Mouse (Mus musculus) heart, adult 8-10 months (tissue): ENCODE results near the gene Scfd2. TPM values are rescaled to one million over a fixed set of nuclear protein-coding genes. Genes with fewer than 3 reads are reported as not detected.

Experiments used
- DNase-seq: peaks from one replicate; pipeline ENCODE4 v3.0.0; 2022; ENCODE audit warnings: low spot score
- total RNA-seq, 4 experiments: library from RNA; stranded (reverse); gene quantifications; 2 replicates each; pipeline ENCODE4 v1.2.4; 2022

The Scfd2 gene
- total RNA-seq, 4 experiments from 2014 or later = 9.9 to 18.2 (median 12.5) TPM

DNA sequence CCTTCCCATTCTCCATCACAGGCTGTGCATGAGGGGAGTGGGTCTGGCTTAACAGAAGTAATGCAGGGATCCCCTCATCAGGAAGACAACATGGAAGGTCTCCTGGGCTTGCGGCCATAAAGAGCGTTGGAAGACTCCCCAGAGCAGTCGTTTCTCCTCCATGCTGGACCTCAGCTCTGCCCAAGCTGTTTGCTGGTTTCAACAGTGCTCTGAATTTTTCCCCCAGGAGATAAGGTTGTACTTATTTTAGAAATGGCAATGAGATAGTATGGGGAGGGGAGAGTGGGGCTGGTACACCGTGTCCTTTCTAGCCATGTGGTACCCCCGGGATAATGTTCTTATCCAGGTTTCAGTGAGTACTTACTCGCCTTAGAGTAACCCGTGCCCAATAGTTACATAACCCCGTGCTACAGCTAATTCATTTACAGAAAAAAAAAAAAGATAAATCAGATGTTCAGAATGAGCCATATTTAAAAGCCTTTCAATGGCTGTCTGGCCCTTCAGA lies 285.9 kb downstream of the Scfd2 start:
- DNase-seq = peak; percentile 36

DNA sequence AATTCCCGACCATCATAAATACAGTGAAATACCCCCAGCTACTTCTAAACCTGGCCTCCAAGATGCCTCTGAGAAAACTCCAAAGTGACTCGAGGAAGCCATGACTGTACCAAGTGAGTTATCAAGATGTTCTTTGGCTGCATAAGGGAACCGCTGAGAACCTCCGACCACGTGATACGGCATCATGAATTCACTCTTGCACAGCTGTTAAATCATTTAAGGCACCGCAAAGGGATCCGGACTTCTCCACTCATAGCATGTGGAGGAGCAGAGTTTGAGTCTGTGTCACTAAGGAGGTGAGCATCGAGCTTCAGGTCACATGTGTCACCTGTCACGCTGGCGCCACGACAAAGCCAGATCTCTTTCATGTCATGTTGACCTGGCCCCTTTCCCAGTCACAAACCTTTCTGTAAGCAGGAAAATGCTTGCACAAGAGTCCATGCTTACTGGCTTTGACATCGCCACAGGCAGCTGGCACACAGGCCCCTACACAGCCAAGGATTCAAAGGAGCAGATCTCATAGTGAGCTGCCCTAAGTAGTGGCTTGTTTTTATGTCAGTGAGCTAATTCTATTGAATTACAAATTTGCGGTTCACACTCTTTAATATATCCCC lies 287.0 kb downstream of the Scfd2 start:
- no peak for DNase-seq

DNA sequence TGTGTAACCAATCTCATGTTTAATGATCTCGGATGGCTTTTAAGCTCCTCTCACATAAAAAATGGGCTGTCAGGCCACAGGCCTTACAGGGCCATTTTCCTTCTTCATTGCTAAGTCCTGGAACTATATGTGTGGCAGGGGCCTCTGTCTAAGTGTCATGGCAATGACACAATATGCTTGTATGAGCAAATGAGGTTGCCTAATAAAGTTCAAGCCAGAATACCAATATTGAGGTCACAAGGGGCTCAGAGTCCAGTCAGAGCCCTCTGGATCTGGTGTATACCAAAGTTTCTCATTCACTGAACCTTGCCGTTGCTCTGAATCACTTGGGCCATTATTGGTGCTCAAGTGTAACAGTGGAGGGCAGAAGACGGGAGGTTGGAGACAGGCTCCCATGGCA lies 288.9 kb downstream of the Scfd2 start:
- no peak for DNase-seq

DNA sequence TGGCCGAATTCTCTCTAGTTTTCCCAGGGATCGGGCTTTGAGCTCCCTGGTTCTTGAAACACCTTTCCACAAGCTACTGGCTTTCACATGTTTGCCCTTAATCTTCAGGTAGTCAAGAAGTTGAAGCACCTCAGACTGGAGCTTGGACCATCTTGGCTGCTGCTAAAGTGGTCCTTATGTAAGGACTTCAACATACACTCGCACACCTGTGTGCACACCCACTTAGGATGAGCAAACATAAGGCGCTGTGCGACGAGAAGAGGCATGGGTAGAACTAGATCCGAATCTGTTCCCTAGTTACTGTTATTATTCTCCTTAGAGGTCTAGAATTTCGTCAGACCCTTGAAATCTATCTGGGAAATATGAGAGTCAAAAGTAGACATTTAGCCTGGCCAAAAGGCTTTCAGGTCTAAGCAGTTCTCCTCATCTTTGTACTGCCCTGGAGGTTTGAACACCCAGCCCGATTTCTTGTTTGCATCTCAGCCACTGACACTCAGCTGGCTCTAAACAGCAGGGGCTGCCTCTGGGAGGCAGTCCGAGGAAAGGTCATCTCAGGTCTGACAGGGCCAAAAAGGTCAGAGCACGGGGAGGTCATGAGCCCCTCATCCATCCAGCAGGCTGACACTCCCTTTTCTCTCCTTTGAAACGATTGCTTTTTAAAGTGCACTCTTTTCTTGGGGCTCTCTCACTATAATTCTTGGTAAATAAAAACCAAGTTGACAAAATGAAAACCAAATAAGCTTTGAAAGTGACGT lies 290.5 kb downstream of the Scfd2 start:
- DNase-seq = no peak

DNA sequence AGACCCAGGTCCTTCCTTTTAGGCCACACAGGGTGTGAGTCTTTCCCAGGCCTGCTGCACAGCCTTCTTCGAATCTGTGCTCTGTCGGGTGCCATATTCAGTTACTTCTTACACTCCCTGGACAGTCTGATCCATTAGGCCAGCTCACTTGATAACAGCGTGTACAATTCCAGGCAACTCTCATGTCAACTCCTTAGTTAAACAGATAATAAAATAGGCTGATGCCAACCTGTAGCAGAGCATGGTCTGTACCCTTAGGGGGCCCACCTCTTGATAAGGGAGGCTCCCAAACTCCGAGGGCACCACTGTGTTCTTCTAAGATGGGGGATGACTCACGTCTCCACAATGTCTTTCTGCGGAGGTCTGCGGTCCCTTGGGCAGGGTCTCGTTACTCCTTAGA lies 291.3 kb downstream of the Scfd2 start:
- DNase-seq = no peak

DNA sequence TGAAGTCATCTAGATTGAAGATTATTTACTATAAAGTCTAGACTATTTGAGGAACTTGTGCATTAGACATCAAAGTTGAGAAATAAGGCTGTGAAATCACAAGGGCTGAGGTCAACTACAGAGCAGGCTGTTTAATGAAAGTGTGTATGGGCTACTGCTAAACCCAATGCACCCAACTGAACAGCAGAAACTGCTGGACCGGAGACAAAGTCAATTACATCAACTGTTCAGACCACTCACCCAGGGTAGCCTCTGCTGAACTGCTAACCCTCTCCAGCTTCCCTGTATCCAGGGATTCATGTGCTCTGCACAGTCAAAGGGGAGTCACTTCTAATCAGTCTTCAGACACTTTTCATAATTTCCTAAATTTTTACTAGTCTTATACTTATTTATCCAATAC lies 292.2 kb downstream of the Scfd2 start:
- no peak for DNase-seq

DNA sequence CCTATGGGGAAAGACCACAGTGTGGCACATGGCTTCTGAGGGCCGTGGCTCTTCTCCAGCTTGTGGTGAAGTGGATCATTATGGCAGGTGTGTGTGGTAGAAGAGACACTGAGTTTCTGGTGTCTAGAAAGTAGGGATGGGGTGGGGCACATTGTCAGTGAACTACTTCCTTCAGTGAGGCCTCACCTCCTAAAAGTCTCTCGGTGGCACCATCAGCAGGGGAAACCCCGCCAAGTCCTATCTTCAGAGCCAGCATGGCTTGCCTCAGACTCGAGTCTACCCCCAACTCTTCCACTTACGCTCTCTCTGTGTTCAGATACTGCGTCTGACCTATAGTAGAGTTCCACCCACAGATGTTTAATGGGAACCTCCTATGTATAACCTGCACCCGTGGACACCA lies 297.8 kb downstream of the Scfd2 start:
- no peak for DNase-seq

DNA sequence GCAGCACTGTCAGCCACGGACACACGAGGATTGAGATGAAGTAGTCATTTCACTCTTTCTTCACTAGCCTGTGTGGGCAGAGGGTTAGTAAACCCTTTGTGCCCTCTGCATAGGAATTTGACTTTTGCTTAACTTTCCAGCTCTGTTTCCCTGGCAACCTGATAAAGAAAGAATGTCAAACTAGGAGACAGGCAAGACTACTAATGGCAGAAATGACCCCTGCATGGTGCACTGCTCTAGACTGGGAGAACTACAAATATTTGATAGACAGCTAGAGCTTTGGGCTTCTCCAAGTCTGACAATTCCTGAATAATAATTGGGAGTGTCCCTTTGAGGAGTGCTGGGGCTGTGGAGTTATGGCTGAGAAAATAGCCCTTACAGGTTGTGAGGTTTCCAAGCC lies 301.0 kb downstream of the Scfd2 start:
- DNase-seq = no peak

DNA sequence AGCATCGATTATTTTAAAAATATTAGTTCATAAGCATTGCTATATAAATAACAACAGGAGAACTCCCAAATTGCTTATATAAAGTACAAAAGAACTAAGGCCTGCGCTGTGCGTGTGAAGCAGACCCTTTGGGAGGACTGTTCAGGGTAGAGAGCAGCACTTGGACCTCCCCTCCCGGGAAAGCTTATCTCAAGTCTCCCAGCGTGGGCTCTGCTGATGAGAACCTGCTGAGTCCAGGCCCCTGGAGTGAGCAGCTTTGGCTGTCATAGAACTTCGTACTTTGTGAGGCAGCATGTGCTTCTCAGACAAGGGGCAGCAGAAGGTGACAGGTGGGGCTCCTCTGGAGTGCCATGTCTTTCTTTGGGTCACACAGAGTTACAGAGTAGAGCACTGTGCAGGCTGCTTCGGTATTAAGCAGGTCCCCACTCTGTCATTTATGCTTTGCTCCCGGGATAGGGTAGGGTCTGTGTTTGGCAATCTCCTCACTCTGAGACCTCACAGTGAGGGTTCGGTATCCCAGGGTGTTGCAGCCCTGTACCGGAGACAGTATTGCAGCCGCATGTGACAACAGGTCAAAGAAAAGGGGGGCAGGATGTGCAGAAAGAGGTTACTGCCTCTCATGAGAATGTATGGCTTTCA lies 301.7 kb downstream of the Scfd2 start:
- DNase-seq = no peak

DNA sequence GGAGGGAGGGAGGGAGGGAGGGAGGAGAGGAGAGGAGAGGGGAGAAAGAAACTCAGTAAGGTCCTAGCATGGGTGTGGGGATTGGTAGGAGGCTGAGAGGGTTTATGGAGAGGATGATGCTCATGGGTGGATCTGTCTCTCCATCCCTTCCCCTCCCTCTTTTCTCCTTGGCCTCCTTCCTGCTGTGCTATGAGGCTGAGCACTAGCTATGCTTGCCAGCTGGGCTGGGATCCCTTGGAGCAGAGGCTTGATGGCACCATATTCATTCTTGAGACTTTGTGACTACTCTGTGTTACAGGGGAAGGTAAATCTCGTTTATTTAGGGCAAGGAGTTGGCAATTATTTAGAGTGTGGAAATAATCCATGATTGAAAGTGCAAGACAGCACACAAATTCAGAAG lies 302.6 kb downstream of the Scfd2 start:
- DNase-seq = no peak

DNA sequence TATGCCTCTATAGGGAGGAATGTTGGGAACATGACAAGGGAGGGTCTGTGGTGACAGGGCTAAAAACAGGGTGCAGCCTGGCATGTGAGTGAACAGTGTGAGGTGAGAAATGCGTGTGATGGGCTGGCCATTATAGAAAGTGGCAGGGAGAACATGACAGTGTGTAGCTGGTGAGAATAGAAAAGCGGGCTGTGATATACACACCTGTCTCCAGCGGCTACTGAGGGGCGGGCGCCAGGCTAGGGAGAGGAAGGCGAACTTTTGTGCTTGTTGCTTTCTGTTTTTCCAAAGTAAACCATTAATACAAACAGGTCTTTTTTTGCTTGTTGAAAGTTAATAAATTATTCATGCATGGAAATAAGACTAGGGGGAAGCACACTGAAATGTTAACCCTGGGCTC lies 304.2 kb downstream of the Scfd2 start:
- no peak for DNase-seq

DNA sequence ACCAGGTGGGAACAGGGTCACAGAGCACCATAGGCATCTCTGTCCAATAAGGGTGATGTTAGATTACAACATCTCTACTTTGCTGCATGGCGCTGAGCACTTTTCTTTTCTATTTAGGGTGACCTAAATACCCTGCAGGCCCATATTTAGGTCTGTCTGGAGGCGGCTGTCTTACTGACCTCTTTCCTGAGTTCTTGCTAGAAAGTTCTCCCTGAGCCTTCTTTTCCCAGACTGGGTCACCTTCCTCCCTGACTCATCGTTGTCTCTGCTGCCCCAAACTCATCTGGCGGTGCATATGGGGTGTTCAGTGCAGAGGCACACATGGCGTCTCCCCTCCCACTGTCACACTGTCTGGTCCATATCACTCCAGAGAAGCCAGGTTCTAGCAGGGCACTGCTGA lies 305.4 kb downstream of the Scfd2 start:
- no peak for DNase-seq

DNA sequence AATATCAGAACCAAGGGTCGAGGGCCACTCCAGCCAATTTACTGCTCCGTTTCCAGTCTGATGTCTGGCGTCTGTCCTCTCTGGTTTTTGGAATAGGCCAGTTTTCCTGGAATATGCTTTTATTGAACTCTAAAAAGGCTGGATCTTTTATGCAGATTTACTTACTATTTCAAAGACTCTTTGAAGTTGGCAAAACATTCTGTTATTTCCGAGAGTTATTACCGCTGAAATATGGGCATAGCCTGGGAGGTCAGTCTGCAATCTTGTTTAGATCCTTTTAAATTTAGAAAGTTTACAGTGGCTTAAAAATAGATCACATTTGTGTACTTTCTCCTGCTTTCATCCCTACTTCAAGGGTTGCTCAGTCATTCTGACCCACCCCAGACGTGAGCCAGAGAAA lies 307.1 kb downstream of the Scfd2 start:
- DNase-seq = no peak

DNA sequence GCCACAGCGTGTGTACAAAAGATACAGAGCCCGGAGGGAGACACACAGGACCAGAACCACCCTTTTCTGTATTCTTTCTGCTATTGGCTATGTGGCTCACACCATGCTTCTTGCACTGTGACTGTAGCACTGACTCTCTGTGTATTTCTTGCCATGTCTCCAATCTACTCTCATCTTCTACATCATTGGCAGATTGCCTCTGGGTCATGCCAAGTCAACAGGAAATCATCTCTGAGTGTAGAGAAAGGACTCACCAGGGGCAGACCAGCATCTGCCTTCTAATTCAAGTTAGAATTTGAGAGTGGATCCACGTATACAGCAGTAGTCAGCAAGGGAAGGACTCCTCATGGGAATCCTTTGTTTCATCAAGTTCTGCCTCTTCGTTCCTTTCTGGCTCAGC lies 308.9 kb downstream of the Scfd2 start:
- no peak for DNase-seq

DNA sequence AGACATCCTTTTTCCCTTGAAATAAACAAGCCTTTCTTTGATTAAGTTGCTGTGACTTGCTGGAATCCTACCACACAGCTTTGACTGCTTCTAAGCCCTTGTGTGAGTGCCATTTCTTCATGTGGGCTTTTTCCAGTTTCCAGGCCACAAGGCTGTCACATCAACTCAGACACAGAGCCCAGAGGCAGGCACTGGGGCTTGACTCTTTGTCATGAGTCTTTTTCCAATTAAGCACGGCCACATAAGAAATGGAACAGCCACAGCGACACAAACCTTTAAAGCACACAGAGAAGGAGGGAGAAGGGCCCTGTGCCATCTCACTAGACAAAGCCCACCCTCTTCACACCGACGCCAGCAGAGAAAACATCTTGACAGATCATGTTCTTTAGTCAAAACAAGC lies 313.0 kb downstream of the Scfd2 start:
- no peak for DNase-seq

DNA sequence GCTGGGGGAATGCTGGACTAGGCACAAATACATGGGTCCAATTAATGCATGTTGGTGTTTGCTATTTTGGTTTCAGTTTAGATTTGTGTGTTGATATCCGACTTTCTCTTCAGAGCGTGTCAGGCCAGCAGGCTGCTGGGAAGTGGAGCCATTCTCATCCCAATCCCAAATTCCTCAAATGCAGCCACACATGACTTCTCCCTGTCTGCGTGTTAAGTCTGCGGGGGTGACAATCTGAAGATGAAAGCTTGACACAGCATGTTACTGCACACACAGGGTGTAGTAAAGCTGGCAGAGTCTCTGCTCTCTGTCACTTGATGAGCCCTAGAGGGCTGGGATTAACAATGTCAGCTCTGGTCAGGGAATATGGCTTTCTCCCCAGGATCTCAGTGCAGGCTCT lies 316.4 kb downstream of the Scfd2 start:
- DNase-seq = no peak

DNA sequence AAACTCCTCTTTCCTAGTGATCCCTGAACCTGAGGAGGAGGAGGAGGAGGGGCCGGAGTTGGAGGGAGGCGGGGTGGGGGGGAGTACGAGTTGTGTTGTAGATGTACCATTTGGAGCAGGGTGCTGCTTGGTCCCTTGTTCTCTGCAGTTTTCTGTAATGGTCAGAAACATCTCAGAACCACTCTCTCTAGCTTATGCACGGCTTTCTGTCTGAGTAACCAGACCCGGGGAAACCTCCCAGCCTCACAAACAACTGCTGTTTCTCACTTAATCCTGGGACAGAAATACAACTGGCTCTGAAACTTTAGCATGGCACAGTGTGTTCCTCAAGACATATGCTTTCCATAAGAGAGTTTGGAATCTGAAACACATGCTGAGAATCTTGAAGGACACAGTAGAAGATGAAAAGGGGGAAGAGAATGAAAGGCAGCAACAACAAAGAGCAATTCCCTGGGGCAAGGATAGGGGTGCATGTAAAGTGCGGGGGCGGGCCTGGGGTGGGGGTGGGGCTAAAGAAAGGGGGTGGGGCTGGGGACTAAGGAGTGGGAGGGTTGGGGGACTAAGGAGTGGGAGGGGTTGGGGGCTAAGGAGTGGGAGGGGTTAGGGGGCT lies 317.0 kb downstream of the Scfd2 start:
- no peak for DNase-seq

DNA sequence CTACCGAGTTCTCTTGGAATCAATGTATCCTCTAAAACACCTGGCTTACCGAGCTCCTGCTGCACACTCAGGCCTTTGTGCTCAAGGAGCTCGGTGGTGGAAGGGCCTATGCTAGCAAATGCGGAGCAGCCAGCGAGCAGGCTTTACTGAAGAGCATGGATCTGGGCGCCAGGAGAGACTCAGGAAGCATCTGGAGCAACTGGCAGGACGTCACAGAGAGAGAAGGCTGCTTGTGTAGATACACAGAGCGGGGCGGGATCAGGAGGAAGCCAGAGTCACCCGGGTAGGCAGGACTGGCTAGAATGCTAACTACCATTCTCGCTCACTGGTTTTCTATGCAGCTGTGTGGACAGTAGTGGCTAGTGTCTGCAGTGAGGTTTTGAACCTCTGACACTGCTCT lies 320.2 kb downstream of the Scfd2 start:
- DNase-seq = no peak

DNA sequence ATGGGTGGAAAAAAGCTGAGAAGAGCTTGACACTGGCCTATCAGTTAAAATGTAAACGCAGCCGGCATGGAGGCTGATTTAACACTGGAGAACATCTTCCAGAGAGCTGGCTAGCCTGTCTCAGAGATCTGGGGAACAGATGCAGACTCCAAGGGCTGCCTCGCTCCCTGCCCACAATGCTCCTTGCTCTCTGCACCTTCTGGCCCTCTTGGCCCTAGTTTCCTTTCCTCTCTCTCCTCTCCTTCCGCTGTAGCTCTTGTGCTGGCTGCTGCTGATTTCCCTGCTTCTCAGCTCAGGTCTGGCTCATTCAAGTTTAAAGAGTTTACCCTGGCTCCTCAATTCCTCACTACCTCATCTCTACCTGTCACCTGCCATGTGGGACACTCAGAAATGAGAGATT lies 321.9 kb downstream of the Scfd2 start:
- no peak for DNase-seq

DNA sequence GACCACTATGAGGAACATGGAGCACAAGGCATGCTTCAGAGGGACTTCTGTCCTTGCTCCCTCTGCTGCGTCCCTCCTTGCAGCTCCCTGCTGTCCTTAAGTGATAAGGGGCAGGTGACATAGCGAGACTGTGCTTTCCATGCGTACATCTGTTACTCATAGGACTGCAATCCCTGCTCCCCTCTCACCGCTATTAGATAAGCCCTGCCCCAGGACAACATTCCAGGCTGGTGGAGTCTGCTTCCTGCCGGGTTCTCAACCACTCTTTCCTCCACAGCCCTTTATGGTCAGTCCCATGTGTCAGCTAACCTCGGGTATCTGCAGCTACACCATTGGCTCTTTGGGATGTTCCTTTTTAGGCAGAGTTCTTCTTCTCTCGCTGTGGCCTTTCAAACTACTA lies 323.1 kb downstream of the Scfd2 start:
- DNase-seq = no peak

DNA sequence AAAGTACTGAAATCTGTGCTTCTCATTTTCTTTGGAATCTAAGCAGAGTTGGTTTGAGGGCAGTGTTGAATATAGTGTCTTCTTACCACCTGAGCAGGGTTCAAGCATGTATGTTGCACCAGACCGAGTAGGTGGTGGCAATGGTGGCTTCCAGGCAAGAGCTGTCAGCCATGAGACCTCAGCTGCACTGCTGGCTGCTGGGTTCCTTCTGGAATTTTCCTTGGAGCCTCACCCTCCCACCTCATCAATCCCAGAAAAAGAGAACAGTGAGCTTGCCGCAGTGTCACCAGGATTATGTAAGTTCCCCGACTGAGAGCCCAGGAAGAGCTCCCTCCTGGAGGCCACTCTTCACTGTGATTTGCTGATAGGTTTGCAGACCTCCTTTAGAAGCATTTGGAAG lies 324.4 kb downstream of the Scfd2 start:
- DNase-seq = no peak

DNA sequence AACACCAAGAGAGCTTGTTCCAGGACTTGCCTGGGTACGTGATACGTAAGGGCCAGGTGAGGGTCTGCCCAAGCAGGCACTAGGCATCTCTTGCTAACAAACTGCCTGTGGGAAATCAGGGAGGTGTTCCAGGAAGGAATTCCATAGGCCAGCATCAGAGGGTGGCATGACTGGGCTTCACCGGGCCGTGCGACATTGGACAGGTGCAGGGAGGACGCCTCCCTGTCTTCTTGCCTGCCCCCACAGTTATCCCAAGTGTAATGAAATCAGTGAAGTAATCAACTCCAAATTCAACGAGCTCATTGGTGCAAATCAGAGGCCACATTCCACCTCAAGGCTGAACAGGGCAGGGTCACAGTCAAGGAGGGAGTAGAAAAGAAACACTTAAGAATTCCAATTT lies 324.9 kb downstream of the Scfd2 start:
- no peak for DNase-seq

DNA sequence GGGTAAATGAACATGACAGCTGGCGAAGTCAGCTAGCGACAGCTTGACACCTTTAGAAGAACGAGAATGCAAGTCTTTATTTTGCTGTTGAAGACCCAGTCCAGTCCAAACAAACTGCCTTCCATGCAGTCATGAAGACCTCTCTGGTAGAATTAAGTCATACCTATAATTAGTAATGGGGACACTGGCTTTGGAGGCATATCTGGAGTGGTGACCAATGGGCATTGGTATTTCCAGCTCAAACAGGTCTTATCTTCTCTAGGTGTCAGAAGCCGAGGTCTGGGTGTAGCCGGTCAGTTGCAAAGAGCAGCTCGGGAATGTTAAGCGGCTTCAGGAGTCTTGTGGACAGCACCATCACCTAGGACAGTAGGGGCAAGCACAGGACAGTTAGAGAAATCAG lies 325.5 kb downstream of the Scfd2 start:
- no peak for DNase-seq
